ENCODE assay signal across 8 mouse cellular contexts in genomic region chr12:5374684-5375615, GRCm38 (mm10). TPM values are rescaled to one million over a fixed set of nuclear protein-coding genes. Genes with fewer than 3 reads are reported as not detected.
DNase-seq lines count a peak whose midpoint lies in the region; ATAC-seq lines count a peak whose summit lies in the region.

No protein-coding gene starts in this region.

- peak; percentile 70 for ATAC-seq in forebrain, embryonic 14.5 days
- ATAC-seq in hindbrain, embryonic 15.5 days (ENCODE audit: low FRiP score, low read depth): peak; percentile 61
- ATAC-seq in limb, embryonic 13.5 days (ENCODE audit: low FRiP score, low read depth): peak; percentile 46
- peak; percentile 72 for ATAC-seq in neural tube, embryonic 12.5 days (ENCODE audit: low FRiP score, low read depth)
- ATAC-seq in CD4-positive, CD25-positive, alpha-beta regulatory T cell, adult 4 months: no peak

- WGBS in heart, embryonic 10.5 days: under 1% methylated on average over 79 of the region's 84 CpGs
- under 1% methylated on average over 57 of the region's 84 CpGs for WGBS in forebrain, embryonic 14.5 days
- under 1% methylated on average over 73 of the region's 84 CpGs for WGBS in hindbrain, embryonic 15.5 days
- under 1% methylated on average over 55 of the region's 84 CpGs for WGBS in limb, embryonic 13.5 days
- WGBS in neural tube, embryonic 12.5 days: under 1% methylated on average over 83 of the region's 84 CpGs

- H3K4me1 ChIP-seq in heart, embryonic 10.5 days: peaks cover 14% of the 10 kb centered on the region
- no peaks in the 10 kb centered on the region for H3K4me1 ChIP-seq in brown adipose tissue, adult 24 weeks (ENCODE audit: control insufficient read depth, insufficient read depth, insufficient read length, low read length)
- H3K4me1 ChIP-seq in forebrain, embryonic 14.5 days (ENCODE audit: control insufficient read depth, insufficient read depth, low read length): peaks cover 6% of the 10 kb centered on the region
- H3K4me1 ChIP-seq in hindbrain, embryonic 15.5 days (replicated peaks): peaks cover 30% of the 10 kb centered on the region
- peaks cover 20% of the 10 kb centered on the region for H3K4me1 ChIP-seq in limb, embryonic 13.5 days
- peaks cover 23% of the 10 kb centered on the region for H3K4me1 ChIP-seq in neural tube, embryonic 12.5 days

- H3K4me2 ChIP-seq in forebrain, embryonic 14.5 days (ENCODE audit: low read length): peak overlapping the region; percentile 83
- H3K4me2 ChIP-seq in hindbrain, embryonic 15.5 days: peak overlapping the region; percentile 93
- H3K4me2 ChIP-seq in limb, embryonic 13.5 days (replicated peaks): peak overlapping the region; percentile 99
- H3K4me2 ChIP-seq in neural tube, embryonic 12.5 days (replicated peaks): peak overlapping the region; percentile 97

- H3K4me3 ChIP-seq in heart, embryonic 10.5 days: peak overlapping the region; percentile 84
- H3K4me3 ChIP-seq in brown adipose tissue, adult 24 weeks (ENCODE audit: insufficient read depth, low read depth, low read length): peak overlapping the region; percentile 73
- H3K4me3 ChIP-seq in forebrain, embryonic 14.5 days (ENCODE audit: low read depth, low read length): peak overlapping the region; percentile 92
- H3K4me3 ChIP-seq in hindbrain, embryonic 15.5 days: peak overlapping the region; percentile 70
- H3K4me3 ChIP-seq in limb, embryonic 13.5 days: peak overlapping the region; percentile 88
- peak overlapping the region; percentile 82 for H3K4me3 ChIP-seq in neural tube, embryonic 12.5 days

- H3K9me3 ChIP-seq in heart, embryonic 10.5 days: no peaks in the 10 kb centered on the region
- H3K9me3 ChIP-seq in forebrain, embryonic 14.5 days (replicated peaks; ENCODE audit: control insufficient read depth, low read length): no peaks in the 10 kb centered on the region
- no peaks in the 10 kb centered on the region for H3K9me3 ChIP-seq in hindbrain, embryonic 15.5 days
- no peaks in the 10 kb centered on the region for H3K9me3 ChIP-seq in limb, embryonic 13.5 days
- no peaks in the 10 kb centered on the region for H3K9me3 ChIP-seq in neural tube, embryonic 12.5 days

- H3K27ac ChIP-seq in heart, embryonic 10.5 days: peak overlapping the region; percentile 85
- no peak overlapping the region for H3K27ac ChIP-seq in brown adipose tissue, adult 24 weeks (replicated peaks; ENCODE audit: low read depth, low read length)
- H3K27ac ChIP-seq in forebrain, embryonic 14.5 days (ENCODE audit: low read depth, low read length): peak overlapping the region; percentile 90
- peak overlapping the region; percentile 96 for H3K27ac ChIP-seq in hindbrain, embryonic 15.5 days (replicated peaks)
- peak overlapping the region; percentile 81 for H3K27ac ChIP-seq in limb, embryonic 13.5 days
- H3K27ac ChIP-seq in neural tube, embryonic 12.5 days: peak overlapping the region; percentile 79

- H3K36me3 ChIP-seq in heart, embryonic 10.5 days: no peaks in the 10 kb centered on the region
- H3K36me3 ChIP-seq in forebrain, embryonic 14.5 days (ENCODE audit: control insufficient read depth, insufficient read depth, low read length): 0 out of 2 replicates have a peak, but pooled peaks cover 4% of the 10 kb centered on the region
- no peaks in the 10 kb centered on the region for H3K36me3 ChIP-seq in hindbrain, embryonic 15.5 days
- no peaks in the 10 kb centered on the region for H3K36me3 ChIP-seq in limb, embryonic 13.5 days
- no peaks in the 10 kb centered on the region for H3K36me3 ChIP-seq in neural tube, embryonic 12.5 days

- DNase-seq in heart, embryonic 10.5 days (ENCODE audit: low spot score): peak; percentile 78
- no peak for DNase-seq in heart, adult 8-10 months (ENCODE audit: low spot score)
- peak; percentile 70 for DNase-seq in forebrain, embryonic 14.5 days (ENCODE audit: low spot score)

- H3K9ac ChIP-seq in forebrain, embryonic 14.5 days (ENCODE audit: low read length): peak overlapping the region; percentile 93
- peak overlapping the region; percentile 89 for H3K9ac ChIP-seq in hindbrain, embryonic 15.5 days
- peak overlapping the region; percentile 87 for H3K9ac ChIP-seq in limb, embryonic 13.5 days
- peak overlapping the region; percentile 87 for H3K9ac ChIP-seq in neural tube, embryonic 12.5 days

- peaks cover 65% of the 10 kb centered on the region for H3K27me3 ChIP-seq in heart, embryonic 10.5 days (ENCODE audit: insufficient read depth, poor library complexity, severe bottlenecking)
- H3K27me3 ChIP-seq in forebrain, embryonic 14.5 days (replicated peaks; ENCODE audit: control insufficient read depth, insufficient read depth, low read length): 0 out of 2 replicates have a peak, but pooled peaks cover 3% of the 10 kb centered on the region
- H3K27me3 ChIP-seq in hindbrain, embryonic 15.5 days: no peaks in the 10 kb centered on the region
- 0 out of 2 replicates have a peak, but pooled peaks cover 5% of the 10 kb centered on the region for H3K27me3 ChIP-seq in limb, embryonic 13.5 days
- H3K27me3 ChIP-seq in neural tube, embryonic 12.5 days (replicated peaks): peaks cover 17% of the 10 kb centered on the region; the same call in 1 of the 2 replicates

RNA-seq across cellular contexts. Expression of gene Klhl29, which starts 0.5 kb away (rescaled TPM):
- polyA plus RNA-seq in heart, embryonic 10.5 days (2016; fragmentation: Nextera tagmentation; extraction: Ambion mirVana): 0.33 and 0.60 TPM in 2 replicates
- total RNA-seq in heart, adult 8-10 months (2022): under 1 TPM; 0.24 to 0.72 (median 0.39) TPM
- 0.67 and 0.71 TPM in 2 replicates for polyA plus RNA-seq in brown adipose tissue, adult 24 weeks (2012; ENCODE audit: insufficient read depth, insufficient read length, missing spikeins)
- 8.5 and 11.0 TPM in 2 replicates for polyA plus RNA-seq in forebrain, embryonic 14.5 days (2014; fragmentation: Nextera tagmentation; extraction: Ambion mirVana)
- 4.2 and 4.8 TPM in 2 replicates for polyA plus RNA-seq in hindbrain, embryonic 15.5 days (2015; fragmentation: Nextera tagmentation; extraction: Ambion mirVana)
- polyA plus RNA-seq in limb, embryonic 13.5 days (2015; fragmentation: Nextera tagmentation; extraction: Ambion mirVana): 2.2 and 2.3 TPM in 2 replicates
- 2.5 and 2.9 TPM in 2 replicates for polyA plus RNA-seq in neural tube, embryonic 12.5 days (2016; fragmentation: Nextera tagmentation; extraction: Ambion mirVana)
- polyA plus RNA-seq in CD4-positive, CD25-positive, alpha-beta regulatory T cell, adult 4 months (2017; shearing (Covaris generic)): under 1 TPM; 0.22 to 0.32 TPM
